Mouse (Mus musculus): ENCODE measurements around the gene Dnajc22. TPM values are rescaled to one million over a fixed set of nuclear protein-coding genes. Genes with fewer than 3 reads are reported as not detected.

Dnajc22 gene
- polyA plus RNA-seq, 1 experiment from 2014 or later = 29.6 TPM

DNA sequence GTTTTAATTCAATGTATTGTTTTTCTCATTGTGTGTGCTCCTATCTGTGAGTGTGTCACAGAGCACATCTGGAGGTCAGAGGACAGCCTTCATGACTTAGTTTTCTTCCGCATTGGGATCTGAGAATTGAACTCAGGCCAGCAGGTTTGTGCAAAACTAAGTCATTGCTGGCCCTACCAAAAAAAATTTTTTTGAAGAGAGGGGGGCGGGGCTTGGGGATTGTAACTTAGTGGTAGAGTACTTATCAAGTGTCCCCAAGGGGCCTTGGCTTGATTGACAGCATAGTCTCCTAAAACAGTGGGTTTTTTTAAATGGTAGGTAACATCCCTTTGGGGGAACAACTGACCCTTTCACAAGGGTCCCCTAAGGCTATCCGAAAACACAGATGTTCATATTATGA is 18.2 kb downstream of the Dnajc22 start:
- no peak for ATAC-seq
- TF ChIP-seq CTCF (IDR thresholded peaks at IDR 0.05; ENCODE audit: low read depth) (no peak), EP300 (IDR thresholded peaks at IDR 0.05; ENCODE audit: low read depth) (no peak)
- H3K27me3 ChIP-seq (ENCODE audit: insufficient read depth, low read length) = no peaks in the 10 kb centered on the region
- no peaks in the 10 kb centered on the region for H3K36me3 ChIP-seq (replicated peaks; ENCODE audit: insufficient read depth, low read length)
- no peak overlapping the region for H3K4me2 ChIP-seq (ENCODE audit: low read depth, low read length)
- no peak overlapping the region for H3K9ac ChIP-seq (replicated peaks)
- H3K4me3 ChIP-seq (ENCODE audit: low read depth, low read length) = no peak overlapping the region
- DNase-seq = no peak
- H3K27ac ChIP-seq (ENCODE audit: low read depth) = no peak overlapping the region
- 0 out of 2 replicates have a peak, but pooled peaks cover 3% of the 10 kb centered on the region for H3K4me1 ChIP-seq (ENCODE audit: insufficient read depth)
- H3K9me3 ChIP-seq (ENCODE audit: low read length) = no peaks in the 10 kb centered on the region
- WGBS (ENCODE audit: insufficient replicate concordance) = 72% methylated on average over 3 of the region's 3 CpGs

DNA sequence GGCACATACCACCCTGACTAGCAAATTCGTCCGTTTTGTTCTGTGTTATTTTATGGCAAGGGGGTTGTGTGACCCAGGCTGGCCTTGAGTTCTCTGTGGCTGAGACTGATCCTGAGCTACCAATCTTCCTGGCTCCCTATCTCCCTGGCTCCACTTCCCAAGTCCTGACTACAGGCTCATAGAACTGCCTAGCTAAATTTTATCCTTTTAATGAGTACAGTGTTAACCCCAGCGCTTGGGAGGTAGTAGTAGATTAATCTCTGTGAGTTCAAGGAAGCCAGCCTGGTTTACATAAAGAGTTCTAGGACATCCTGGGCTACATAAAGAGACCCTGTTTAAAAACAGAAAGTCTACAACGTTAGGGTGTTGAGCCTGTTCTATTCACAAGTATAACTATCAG is 18.8 kb downstream of the Dnajc22 start:
- Histone ChIP-seq H3K4me3 (ENCODE audit: low read depth, low read length) (no peak overlapping the region), H3K27ac (ENCODE audit: low read depth) (no peak overlapping the region), H3K36me3 (replicated peaks; ENCODE audit: insufficient read depth, low read length) (no peaks in the 10 kb centered on the region), H3K4me1 (ENCODE audit: insufficient read depth) (peaks cover 3% of the 10 kb centered on the region; the same call in 1 of the 2 replicates), H3K9me3 (ENCODE audit: low read length) (no peaks in the 10 kb centered on the region), H3K4me2 (ENCODE audit: low read depth, low read length) (no peak overlapping the region), H3K27me3 (ENCODE audit: insufficient read depth, low read length) (no peaks in the 10 kb centered on the region), H3K9ac (replicated peaks) (no peak overlapping the region)
- WGBS (ENCODE audit: insufficient replicate concordance) = 54% methylated on average over 4 of the region's 4 CpGs
- no peak for TF ChIP-seq CTCF (IDR thresholded peaks at IDR 0.05; ENCODE audit: low read depth)
- TF ChIP-seq EP300 (IDR thresholded peaks at IDR 0.05; ENCODE audit: low read depth) = no peak
- ATAC-seq = no peak
- DNase-seq = no peak

DNA sequence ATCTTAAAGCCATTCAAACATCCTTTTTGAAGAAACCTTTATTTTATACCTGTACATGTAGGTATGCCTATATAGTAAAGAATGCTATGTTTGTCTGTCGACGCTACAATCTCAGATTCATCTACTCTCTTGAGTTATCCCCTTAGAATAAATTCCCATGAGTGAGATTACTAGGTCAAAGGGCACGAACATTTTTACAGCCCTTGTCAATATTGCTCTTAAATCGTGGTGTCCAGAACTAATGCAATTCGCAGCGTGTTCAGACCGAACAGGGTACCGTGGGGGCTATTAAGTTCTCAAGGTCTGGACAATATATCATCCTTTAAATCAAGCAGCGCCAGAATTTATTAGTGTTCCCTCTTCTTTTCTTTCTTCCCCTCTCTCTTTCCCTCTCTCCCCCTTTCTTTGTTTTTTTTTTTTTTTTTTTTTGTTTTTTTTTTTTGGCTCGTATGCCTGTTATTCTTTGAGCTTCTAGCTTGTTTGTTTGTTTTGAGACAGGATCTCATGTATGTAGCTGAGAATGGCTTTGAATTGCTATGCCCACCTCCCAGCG is 19.9 kb downstream of the Dnajc22 start:
- H3K27ac ChIP-seq (ENCODE audit: low read depth) = no peak overlapping the region
- H3K4me3 ChIP-seq (ENCODE audit: low read depth, low read length) = no peak overlapping the region
- whole genome bisulfite sequencing (ENCODE audit: insufficient replicate concordance) = 68% methylated on average over 11 of the region's 11 CpGs
- H3K9ac ChIP-seq (replicated peaks) = no peak overlapping the region
- DNase-seq (no peak), ATAC-seq (no peak)
- no peaks in the 10 kb centered on the region for H3K36me3 ChIP-seq (replicated peaks; ENCODE audit: insufficient read depth, low read length)
- no peaks in the 10 kb centered on the region for H3K9me3 ChIP-seq (ENCODE audit: low read length)
- no peaks in the 10 kb centered on the region for H3K27me3 ChIP-seq (ENCODE audit: insufficient read depth, low read length)
- TF ChIP-seq CTCF (IDR thresholded peaks at IDR 0.05; ENCODE audit: low read depth) = no peak
- no peak for TF ChIP-seq EP300 (IDR thresholded peaks at IDR 0.05; ENCODE audit: low read depth)
- peak overlapping the region; percentile 36; the same call in 1 of the 2 replicates for H3K4me2 ChIP-seq (ENCODE audit: low read depth, low read length)
- H3K4me1 ChIP-seq (ENCODE audit: insufficient read depth) = peaks cover 3% of the 10 kb centered on the region; the same call in 1 of the 2 replicates

DNA sequence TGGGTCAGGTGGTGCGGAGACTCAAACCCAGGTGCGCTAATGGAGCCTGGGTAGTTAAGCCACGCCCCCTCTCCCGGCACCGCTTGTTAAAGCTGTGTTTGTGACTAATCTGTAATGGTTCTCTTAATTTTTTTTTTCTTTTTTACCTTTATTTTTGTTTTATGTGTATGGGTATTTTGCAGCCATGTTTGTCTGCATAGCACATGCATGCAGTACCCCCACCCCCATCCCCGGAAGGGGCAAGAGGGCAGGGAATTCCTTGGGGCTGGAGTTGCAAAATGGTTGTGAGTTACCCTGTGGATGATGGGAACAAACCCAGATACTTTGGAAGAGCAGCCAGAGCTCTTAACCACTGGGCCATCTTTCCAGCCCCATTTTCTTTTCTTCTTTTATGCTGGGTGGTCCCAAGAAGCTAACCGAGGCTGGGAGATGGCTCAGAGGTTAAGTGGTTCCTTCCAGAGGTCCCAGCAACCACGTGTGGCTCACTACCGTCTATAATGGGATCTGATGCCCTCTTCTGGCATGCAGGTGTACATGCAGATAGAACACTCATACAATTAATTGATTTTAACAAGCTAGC is 20.5 kb downstream of the Dnajc22 start:
- Histone ChIP-seq H3K9me3 (ENCODE audit: low read length) (no peaks in the 10 kb centered on the region), H3K4me3 (ENCODE audit: low read depth, low read length) (no peak overlapping the region), H3K4me2 (ENCODE audit: low read depth, low read length) (peak overlapping the region; percentile 36), H3K27me3 (ENCODE audit: insufficient read depth, low read length) (no peaks in the 10 kb centered on the region), H3K9ac (replicated peaks) (no peak overlapping the region), H3K4me1 (ENCODE audit: insufficient read depth) (peaks cover 3% of the 10 kb centered on the region; the same call in 1 of the 2 replicates), H3K36me3 (replicated peaks; ENCODE audit: insufficient read depth, low read length) (no peaks in the 10 kb centered on the region), H3K27ac (ENCODE audit: low read depth) (no peak overlapping the region)
- DNase-seq = no peak
- TF ChIP-seq CTCF (IDR thresholded peaks at IDR 0.05; ENCODE audit: low read depth) = peak; percentile 55
- no peak for TF ChIP-seq EP300 (IDR thresholded peaks at IDR 0.05; ENCODE audit: low read depth)
- ATAC-seq = 0 out of 2 replicates have a peak, but pooled peaks have one; percentile 15
- WGBS (ENCODE audit: insufficient replicate concordance) = 10% methylated on average over 9 of the region's 9 CpGs

DNA sequence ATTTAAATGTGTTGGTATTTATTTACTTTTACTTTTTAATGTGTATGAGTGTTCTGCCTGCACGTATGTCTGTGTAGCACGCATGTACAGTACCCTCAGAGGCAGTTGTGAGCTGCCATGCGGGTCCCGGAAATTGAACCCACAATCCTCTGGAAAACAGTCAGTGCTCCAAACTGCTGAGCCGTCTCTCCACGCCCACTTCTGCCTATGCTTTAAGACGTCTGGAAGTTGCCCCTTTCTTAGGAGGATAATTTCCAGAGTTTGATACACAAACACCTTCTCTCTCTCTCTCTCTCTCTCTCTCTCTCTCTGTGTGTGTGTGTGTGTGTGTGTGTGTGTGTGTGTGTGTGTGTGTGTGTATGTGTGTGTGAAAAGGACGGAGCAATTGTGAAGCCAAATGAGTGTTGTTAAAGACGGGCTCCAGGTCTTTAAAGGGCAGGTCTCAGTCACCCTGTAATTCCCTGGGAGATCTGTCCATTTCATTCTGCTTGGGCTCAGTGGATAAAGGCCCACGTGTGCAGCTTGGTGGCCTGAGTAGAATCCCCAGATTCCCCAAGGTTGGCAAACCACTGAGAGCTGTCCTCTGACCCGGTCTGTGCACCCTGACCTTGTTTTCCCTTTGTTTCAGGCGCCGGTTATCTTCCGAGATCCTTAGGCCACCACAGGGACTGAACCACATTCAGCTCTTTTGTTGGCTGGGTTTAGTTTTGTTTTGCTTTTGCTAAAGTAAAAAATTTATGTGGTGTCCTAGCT is 21.5 kb downstream of the Dnajc22 start:
- H3K4me2 ChIP-seq (ENCODE audit: low read depth, low read length) = no peak overlapping the region
- H3K36me3 ChIP-seq (replicated peaks; ENCODE audit: insufficient read depth, low read length) = no peaks in the 10 kb centered on the region
- 50% methylated on average over 14 of the region's 14 CpGs for WGBS (ENCODE audit: insufficient replicate concordance)
- no peak overlapping the region for H3K4me3 ChIP-seq (ENCODE audit: low read depth, low read length)
- H3K9me3 ChIP-seq (ENCODE audit: low read length) = no peaks in the 10 kb centered on the region
- no peak overlapping the region for H3K9ac ChIP-seq (replicated peaks)
- no peaks in the 10 kb centered on the region for H3K27me3 ChIP-seq (ENCODE audit: insufficient read depth, low read length)
- DNase-seq = no peak
- H3K27ac ChIP-seq (ENCODE audit: low read depth) = no peak overlapping the region
- ATAC-seq = no peak
- TF ChIP-seq EP300 (IDR thresholded peaks at IDR 0.05; ENCODE audit: low read depth) = no peak
- TF ChIP-seq CTCF (IDR thresholded peaks at IDR 0.05; ENCODE audit: low read depth) = no peak
- H3K4me1 ChIP-seq (ENCODE audit: insufficient read depth) = peaks cover 3% of the 10 kb centered on the region; the same call in 1 of the 2 replicates

DNA sequence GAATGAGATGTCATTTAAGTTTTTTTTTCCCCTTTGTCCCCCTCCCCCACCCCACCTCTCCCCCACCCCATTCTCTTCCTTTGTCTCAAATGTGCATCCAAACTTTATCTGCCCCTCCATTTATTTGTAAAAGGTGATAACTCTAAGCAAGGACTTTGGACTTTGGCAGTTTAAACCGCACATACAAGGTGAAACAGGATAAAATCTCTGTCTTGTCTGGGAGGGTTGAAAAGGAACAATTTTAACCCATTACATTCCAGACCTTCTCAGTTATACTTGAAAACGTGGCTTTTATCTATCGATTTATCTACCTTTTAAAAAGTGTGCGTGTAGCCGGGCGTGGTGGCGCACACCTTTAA is 22.1 kb downstream of the Dnajc22 start:
- DNase-seq (no peak), ATAC-seq (no peak)
- WGBS (ENCODE audit: insufficient replicate concordance) = 63% methylated on average over 7 of the region's 7 CpGs
- TF ChIP-seq CTCF (IDR thresholded peaks at IDR 0.05; ENCODE audit: low read depth) (no peak), EP300 (IDR thresholded peaks at IDR 0.05; ENCODE audit: low read depth) (no peak)
- Histone ChIP-seq H3K9me3 (ENCODE audit: low read length) (no peaks in the 10 kb centered on the region), H3K4me1 (ENCODE audit: insufficient read depth) (peaks cover 3% of the 10 kb centered on the region; the same call in 1 of the 2 replicates), H3K9ac (replicated peaks) (no peak overlapping the region), H3K36me3 (replicated peaks; ENCODE audit: insufficient read depth, low read length) (no peaks in the 10 kb centered on the region), H3K4me3 (ENCODE audit: low read depth, low read length) (no peak overlapping the region), H3K27me3 (ENCODE audit: insufficient read depth, low read length) (no peaks in the 10 kb centered on the region), H3K27ac (ENCODE audit: low read depth) (no peak overlapping the region), H3K4me2 (ENCODE audit: low read depth, low read length) (no peak overlapping the region)

Data from liver, postnatal 0 days (tissue).